Mouse (Mus musculus) kidney, adult 2 months (tissue): Measurements from ENCODE around the gene Grb7.

ENCODE experiments used
- CTCF ChIP-seq: fragments of 200-500 bp; conservative IDR thresholded peaks from 2 replicates; pipeline ENCODE4 v1.5.1; 2011; ENCODE audit warnings: low read depth, mild to moderate bottlenecking, control low read depth, low read length, moderate library complexity, mixed read lengths; ENCODE audit not compliant: insufficient read depth, insufficient read length
- POLR2A ChIP-seq: fragments of 200-500 bp; IDR thresholded peaks from one replicate; pipeline ENCODE4 v1.6.1; 2011; ENCODE audit warnings: low read depth, low read length, control low read depth

DNA sequence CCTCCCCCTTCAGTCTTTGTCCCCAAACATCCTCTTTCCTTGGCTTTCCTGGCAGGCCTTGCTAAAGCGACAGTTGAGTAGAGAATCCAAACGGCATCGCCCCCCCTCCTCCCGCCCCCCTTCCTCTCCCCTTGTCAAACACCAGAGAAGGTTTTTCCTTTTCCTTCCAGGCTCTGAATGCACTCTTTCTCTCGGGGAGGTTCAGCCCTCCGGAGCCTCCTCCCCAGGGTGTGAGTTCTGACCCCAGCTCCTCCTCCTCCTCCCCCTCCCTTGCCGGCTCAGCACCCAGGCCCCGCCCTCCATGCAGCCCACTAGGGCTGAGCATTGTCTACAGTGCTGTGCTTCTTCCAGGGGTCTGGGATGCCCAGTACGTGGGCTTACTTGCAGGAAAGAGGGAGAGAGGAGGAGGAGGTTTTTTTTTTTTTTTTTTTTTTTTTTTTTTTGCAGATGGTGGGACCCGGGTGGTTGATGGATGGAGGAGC, 36.8 kb upstream of the Grb7 start:
- no peak for TF ChIP-seq CTCF
- no peak for TF ChIP-seq POLR2A
